Comparison of ENCODE assay signal across 9 mouse cellular contexts in genomic region chr8:96230412-96230811, GRCm38 (mm10).
DNase-seq lines count a peak whose midpoint lies in the region; ATAC-seq and TF ChIP-seq lines count a peak whose summit lies in the region.
"Had no signal": no experiment of that assay in that cellular context is flagged by ENCODE, and none has a peak within 500 bp of the region (broad histone marks: within the 10 kb centered on the region; RNA-seq: fewer than 3 reads in every experiment).

No protein-coding gene starts in this region.

- H3K4me2 ChIP-seq in embryonic facial prominence, embryonic 14.5 days (ENCODE audit: low read depth, low read length) = no peak overlapping the region
- H3K4me2 ChIP-seq in stomach, postnatal 0 days (replicated peaks; ENCODE audit: low read depth) = no peak overlapping the region
- H3K4me2 ChIP-seq: liver, embryonic 15.5 days had no signal

- TF ChIP-seq CTCF in stomach, postnatal 0 days (IDR thresholded peaks at IDR 0.05; ENCODE audit: low read depth) = peak; percentile 76

- H3K27me3 ChIP-seq in embryonic facial prominence, embryonic 14.5 days (replicated peaks; ENCODE audit: control insufficient read depth, insufficient read depth, low read length) = no peaks in the 10 kb centered on the region
- no peaks in the 10 kb centered on the region for H3K27me3 ChIP-seq in stomach, postnatal 0 days (ENCODE audit: control insufficient read depth, insufficient read depth, low read length)
- H3K27me3 ChIP-seq: liver, embryonic 15.5 days had no signal

- no peak for TF ChIP-seq EP300 in stomach, postnatal 0 days (optimal IDR thresholded peaks at IDR 0.05)

- H3K36me3 ChIP-seq in embryonic facial prominence, embryonic 14.5 days (ENCODE audit: control insufficient read depth, insufficient read depth, low read length) = no peaks in the 10 kb centered on the region
- no peaks in the 10 kb centered on the region for H3K36me3 ChIP-seq in stomach, postnatal 0 days (ENCODE audit: control insufficient read depth, insufficient read depth, low read length)
- H3K36me3 ChIP-seq: liver, embryonic 15.5 days had no signal

- DNase-seq in adrenal gland, adult (ENCODE audit: inconsistent age in 2 of 2, low spot score in 1 of 2) = peak; percentile 11 to 73
- no peak for DNase-seq in adrenal gland, postnatal 4 days (ENCODE audit: low spot score in 2 of 2)
- peak; percentile 19 for DNase-seq in lung, postnatal 10 days
- no peak for DNase-seq in lung, postnatal 25 days (ENCODE audit: low spot score)
- DNase-seq in embryonic facial prominence, embryonic 14.5 days (ENCODE audit: low spot score) = peak; percentile 18
- DNase-seq in layer of hippocampus, postnatal 10 days (ENCODE audit: low spot score in 2 of 2) = peak; percentile 57 to 73
- peak; percentile 21 for DNase-seq in stomach, postnatal 0 days (ENCODE audit: low spot score)
- no peak for DNase-seq in ovary, adult 18-20 months (ENCODE audit: low spot score)

- H3K9me3 ChIP-seq in embryonic facial prominence, embryonic 14.5 days (ENCODE audit: control insufficient read depth, low read length) = no peaks in the 10 kb centered on the region
- no peaks in the 10 kb centered on the region for H3K9me3 ChIP-seq in stomach, postnatal 0 days (ENCODE audit: control insufficient read depth, low read length)
- H3K9me3 ChIP-seq: liver, embryonic 15.5 days had no signal

- no peak overlapping the region for H3K27ac ChIP-seq in embryonic facial prominence, embryonic 14.5 days (replicated peaks; ENCODE audit: low read depth, low read length)
- no peak overlapping the region for H3K27ac ChIP-seq in stomach, postnatal 0 days (replicated peaks)
- H3K27ac ChIP-seq: liver, embryonic 15.5 days had no signal

- no peak for ATAC-seq in embryonic facial prominence, embryonic 14.5 days (ENCODE audit: low read depth)
- ATAC-seq in stomach, postnatal 0 days (ENCODE audit: low FRiP score, low TSS enrichment) = no peak

- H3K4me1 ChIP-seq in embryonic facial prominence, embryonic 14.5 days (ENCODE audit: control insufficient read depth, insufficient read depth, low read length) = no peaks in the 10 kb centered on the region
- H3K4me1 ChIP-seq in stomach, postnatal 0 days (replicated peaks; ENCODE audit: control insufficient read depth, insufficient read depth) = no peaks in the 10 kb centered on the region
- H3K4me1 ChIP-seq: liver, embryonic 15.5 days had no signal

- no peak overlapping the region for H3K4me3 ChIP-seq in embryonic facial prominence, embryonic 14.5 days (ENCODE audit: low read depth, low read length)
- no peak overlapping the region for H3K4me3 ChIP-seq in stomach, postnatal 0 days (ENCODE audit: low read depth, low read length)
- H3K4me3 ChIP-seq: liver, embryonic 15.5 days had no signal

- WGBS in embryonic facial prominence, embryonic 14.5 days = 33% methylated on average over 4 of the region's 4 CpGs
- 24% methylated on average over 4 of the region's 4 CpGs for WGBS in stomach, postnatal 0 days

- H3K9ac ChIP-seq in embryonic facial prominence, embryonic 14.5 days (ENCODE audit: low read depth, low read length) = no peak overlapping the region
- H3K9ac ChIP-seq in stomach, postnatal 0 days (ENCODE audit: low read length) = no peak overlapping the region
- H3K9ac ChIP-seq: liver, embryonic 15.5 days had no signal

Comparison
In these comparisons a context has a peak if more than half of its experiments do, and no peak if none do; other contexts are left out.
1. DNase-seq: peak in adrenal gland, adult (2 of 2), lung, postnatal 10 days (single experiment), embryonic facial prominence, embryonic 14.5 days (single experiment), layer of hippocampus, postnatal 10 days (2 of 2) and stomach, postnatal 0 days (single experiment); none in adrenal gland, postnatal 4 days (0 of 2), lung, postnatal 25 days (single experiment) and ovary, adult 18-20 months (single experiment).